Mouse (Mus musculus) MEL (cell line): Measurements from ENCODE around the gene Satb1. TPM values are rescaled to one million over a fixed set of nuclear protein-coding genes. Genes with fewer than 3 reads are reported as not detected.

Experiments
- DNase-seq: peaks from one replicate; pipeline ENCODE4 v3.0.0; 2011; ENCODE audit warnings: low read depth, low spot score
- H3K27ac ChIP-seq: 2 replicates; pipeline ENCODE4 v1.5.1; 2012; ENCODE audit warnings: low read depth, mild to moderate bottlenecking, control low read depth, low read length, moderate library complexity; ENCODE audit not compliant: control insufficient read depth
- H3K27me3 ChIP-seq, 2 experiments: fragments of 150-350 bp in 1 of 2; sonication (generic) in 1 of 2; 2 replicates each; pipeline ENCODE4 v1.6.1; 2012; ENCODE audit warnings: low read length in 2 of 2, mild to moderate bottlenecking in 2 of 2, improper control_type of control experiment in 1 of 2, moderate library complexity in 1 of 2; ENCODE audit not compliant: insufficient read depth in 2 of 2, control insufficient read depth in 1 of 2
- H3K36me3 ChIP-seq, 2 experiments: 2 replicates each; pipeline ENCODE4 v1.6.1; 2012 to 2014; ENCODE audit warnings: low read length in 2 of 2, improper control_type of control experiment in 1 of 2, inconsistent platforms in 1 of 2, mild to moderate bottlenecking in 1 of 2; ENCODE audit not compliant: insufficient read depth in 2 of 2, control insufficient read depth in 1 of 2
- H3K4me1 ChIP-seq, 2 experiments: fragments of 150-350 bp in 1 of 2; sonication (generic) in 1 of 2; 2 replicates each; pipeline ENCODE4 v1.6.1; 2012; ENCODE audit warnings: low read length in 2 of 2, improper control_type of control experiment in 1 of 2, mild to moderate bottlenecking in 1 of 2; ENCODE audit not compliant: insufficient read depth in 2 of 2, control insufficient read depth in 1 of 2
- H3K4me3 ChIP-seq, 2 experiments: fragments of 150-350 bp in 1 of 2; sonication (generic) in 1 of 2; 2 replicates each; pipeline ENCODE4 v1.5.1; 2012; ENCODE audit warnings: low read depth in 2 of 2, low read length in 2 of 2, mild to moderate bottlenecking in 2 of 2, moderate library complexity in 2 of 2, control low read depth in 1 of 2, improper control_type of control experiment in 1 of 2; ENCODE audit not compliant: control insufficient read depth in 1 of 2, insufficient read depth in 1 of 2
- H3K79me2 ChIP-seq: 2 replicates; pipeline ENCODE4 v1.6.1; 2012; ENCODE audit warnings: mild to moderate bottlenecking, low read length, moderate library complexity; ENCODE audit not compliant: control insufficient read depth, poor library complexity, insufficient read depth
- H3K9ac ChIP-seq: 2 replicates; pipeline ENCODE4 v1.6.1; 2012; ENCODE audit warnings: low read depth, mild to moderate bottlenecking, control low read depth, low read length, moderate library complexity; ENCODE audit not compliant: control insufficient read depth, poor library complexity, severe bottlenecking
- H3K9me3 ChIP-seq: fragments of 150-350 bp; sonication (generic); replicated peaks from 2 replicates; pipeline ENCODE4 v1.6.1; 2012; ENCODE audit warnings: mild to moderate bottlenecking, low read length, improper control_type of control experiment, moderate library complexity; ENCODE audit not compliant: insufficient read depth
- BHLHE40 ChIP-seq: IDR thresholded peaks from 2 replicates; pipeline ENCODE4 v1.6.1; 2012; ENCODE audit warnings: low read depth, mild to moderate bottlenecking, inconsistent platforms, low read length, improper control_type of control experiment, borderline replicate concordance
- CHD1 ChIP-seq: IDR thresholded peaks from 2 replicates; pipeline ENCODE4 v1.6.1; 2012; ENCODE audit warnings: low read depth, mild to moderate bottlenecking, inconsistent platforms, low read length, improper control_type of control experiment
- CTCF ChIP-seq, 3 experiments: IDR thresholded peaks in 2 of 3; conservative IDR thresholded peaks in 1 of 3; 2 replicates each; pipeline ENCODE4 v1.5.1; 2011 to 2012; ENCODE audit warnings: low read length in 3 of 3, low read depth in 2 of 3, mild to moderate bottlenecking in 2 of 3, improper control_type of control experiment in 1 of 3, inconsistent platforms in 1 of 3, mixed read lengths in 1 of 3, moderate library complexity in 1 of 3; ENCODE audit not compliant: control insufficient read depth in 1 of 3, insufficient read depth in 1 of 3, poor library complexity in 1 of 3, severe bottlenecking in 1 of 3
- E2F4 ChIP-seq: IDR thresholded peaks from 2 replicates; pipeline ENCODE4 v1.6.1; 2011; ENCODE audit warnings: low read depth, low read length, improper control_type of control experiment, borderline replicate concordance
- ELF1 ChIP-seq: IDR thresholded peaks from 2 replicates; pipeline ENCODE4 v1.6.1; 2014; ENCODE audit warnings: low read depth, mild to moderate bottlenecking, inconsistent platforms, low read length, improper control_type of control experiment, moderate library complexity
- GABPA ChIP-seq: IDR thresholded peaks from 2 replicates; pipeline ENCODE4 v1.6.1; 2012; ENCODE audit warnings: low read depth, mild to moderate bottlenecking, inconsistent platforms, low read length, improper control_type of control experiment, moderate library complexity
- KAT2A ChIP-seq: conservative IDR thresholded peaks from 2 replicates; pipeline ENCODE4 v1.6.1; 2012; ENCODE audit warnings: low read depth, low read length, improper control_type of control experiment, inconsistent platforms
- MAFK ChIP-seq: IDR thresholded peaks from 2 replicates; pipeline ENCODE4 v1.6.1; 2011; ENCODE audit warnings: low read depth, mild to moderate bottlenecking, low read length, improper control_type of control experiment, borderline replicate concordance
- MAX ChIP-seq: IDR thresholded peaks from 2 replicates; pipeline ENCODE4 v1.6.1; 2011; ENCODE audit warnings: low read length, improper control_type of control experiment
- MAZ ChIP-seq: IDR thresholded peaks from 2 replicates; pipeline ENCODE4 v1.6.1; 2012; ENCODE audit warnings: low read depth, mild to moderate bottlenecking, inconsistent platforms, low read length, improper control_type of control experiment
- MEF2A ChIP-seq: IDR thresholded peaks from 2 replicates; pipeline ENCODE4 v1.6.1; 2014; ENCODE audit warnings: low read depth, mild to moderate bottlenecking, inconsistent platforms, low read length, improper control_type of control experiment; ENCODE audit not compliant: poor library complexity, insufficient replicate concordance, severe bottlenecking; ENCODE audit errors: extremely low read depth
- MYC ChIP-seq: IDR thresholded peaks from 2 replicates; pipeline ENCODE4 v1.6.1; 2011; ENCODE audit warnings: low read depth, mild to moderate bottlenecking, low read length, improper control_type of control experiment, moderate library complexity
- NRF1 ChIP-seq: IDR thresholded peaks from 2 replicates; pipeline ENCODE4 v1.6.1; 2014; ENCODE audit warnings: low read depth, mild to moderate bottlenecking, inconsistent platforms, low read length, improper control_type of control experiment, moderate library complexity; ENCODE audit not compliant: poor library complexity, insufficient read depth, severe bottlenecking
- POLR2AphosphoS2 ChIP-seq: IDR thresholded peaks from 2 replicates; pipeline ENCODE4 v1.6.1; 2011; ENCODE audit warnings: low read length, improper control_type of control experiment
- SMC3 ChIP-seq: IDR thresholded peaks from 2 replicates; pipeline ENCODE4 v1.6.1; 2011; ENCODE audit warnings: low read depth, low read length, improper control_type of control experiment
- USF2 ChIP-seq, 2 experiments: IDR thresholded peaks; 2 replicates each; pipeline ENCODE4 v1.6.1; 2011 to 2012; ENCODE audit warnings: improper control_type of control experiment in 2 of 2, low read length in 2 of 2, borderline replicate concordance in 1 of 2, inconsistent platforms in 1 of 2, low read depth in 1 of 2, mild to moderate bottlenecking in 1 of 2; ENCODE audit not compliant: insufficient read depth in 1 of 2
- ZC3H11A ChIP-seq: IDR thresholded peaks from 2 replicates; pipeline ENCODE4 v1.6.1; 2012; ENCODE audit warnings: low read depth, mild to moderate bottlenecking, inconsistent platforms, low read length, improper control_type of control experiment
- ZNF384 ChIP-seq: IDR thresholded peaks from 2 replicates; pipeline ENCODE4 v1.6.1; 2012; ENCODE audit warnings: low read depth, mild to moderate bottlenecking, inconsistent platforms, low read length, improper control_type of control experiment
- polyA plus RNA-seq, 2 experiments: library from polyadenylated mRNA; stranded (reverse) in 1 of 2; unstranded in 1 of 2; fragments of >175 nt in 1 of 2; fragments of >200 nt in 1 of 2; gene quantifications; 2 replicates each; pipeline versions ENCODE4 v1.2.1 to v1.2.4; 2012; ENCODE audit warnings: low replicate concordance in 2 of 2, low read depth in 1 of 2; ENCODE audit not compliant: insufficient read length in 2 of 2, insufficient read depth in 1 of 2, missing spikeins in 1 of 2
- total RNA-seq: library from RNA; depleted of rRNA; stranded (reverse); fragments of 300-350 nt; gene quantifications from 2 replicates; pipeline ENCODE4 v1.2.3, GENCODE M21; 2012; rRNA removed

Gene Satb1
- total RNA-seq: 0.08 TPM in 1 of 2 replicates, not detected in the other
- polyA plus RNA-seq: not detected

- Histone ChIP-seq H3K27ac (no peak within 1 kb of the TSS), H3K27me3 (no peaks in the 10 kb centered on the region), H3K4me1 (no peaks in the 10 kb centered on the region)
- TF ChIP-seq KAT2A (no peak), MAX (no peak), ZNF384 (no peak), MAFK (no peak), CHD1 (no peak), MEF2A (no peak), CTCF (IDR thresholded peaks at IDR 0.05 in 2 of 3, conservative IDR thresholded peaks at IDR 0.05 in 1 of 3; ENCODE audit: control insufficient read depth in 1 of 3, insufficient read depth in 1 of 3, low read depth in 2 of 3, low read length in 3 of 3, poor library complexity in 1 of 3, severe bottlenecking in 1 of 3) (no peak), GABPA (no peak), ZC3H11A (no peak), NRF1 (no peak), MAZ (no peak), MYC (no peak), USF2 (IDR thresholded peaks at IDR 0.05; ENCODE audit: borderline replicate concordance in 1 of 2, insufficient read depth in 1 of 2, low read depth in 1 of 2, low read length in 2 of 2) (no peak), ELF1 (no peak)
- TF ChIP-seq, all 39 proteins: peak for 0
- Histone ChIP-seq H3K79me2 (no peaks in the 10 kb centered on the region), H3K9ac (no peak within 1 kb of the TSS), H3K4me3 (no peak within 1 kb of the TSS), H3K36me3 (no peaks in the 10 kb centered on the region), H3K9me3 (no peaks in the 10 kb centered on the region)
- no peak for DNase-seq
Observed at GRCm38 (mm10) chr17:51832900-51833577, at the start of gene Satb1. Satb1 (minus strand) TSS chr17:51833290.

GRCm38 (mm10) chr17:51882566-51882965 is 49.5 kb upstream of the Satb1 start:
- no peak for DNase-seq
- no peaks in the 10 kb centered on the region for H3K4me1 ChIP-seq
- H3K27ac ChIP-seq: no peak overlapping the region
- no peak overlapping the region for H3K4me3 ChIP-seq
- H3K9ac ChIP-seq: no peak overlapping the region
- H3K79me2 ChIP-seq: no peaks in the 10 kb centered on the region
- no peak for TF ChIP-seq POLR2AphosphoS2
- TF ChIP-seq E2F4: no peak
- no peak for TF ChIP-seq USF2 (IDR thresholded peaks at IDR 0.05; ENCODE audit: borderline replicate concordance in 1 of 2, insufficient read depth in 1 of 2, low read depth in 1 of 2, low read length in 2 of 2)
- no peak for TF ChIP-seq BHLHE40
- no peak for TF ChIP-seq ELF1
- no peak for TF ChIP-seq SMC3
- H3K27me3 ChIP-seq: no peaks in the 10 kb centered on the region
- H3K9me3 ChIP-seq: no peaks in the 10 kb centered on the region
- no peaks in the 10 kb centered on the region for H3K36me3 ChIP-seq
